Mouse (Mus musculus) retina, embryonic 14.5 days (tissue): Measurements from ENCODE around the gene Frem3.
A peak's percentile ranks its signal among the peaks of the same experiment; 100 is the strongest.

Source experiments
- DNase-seq: peaks from one replicate; pipeline ENCODE4 v3.0.0-alpha.2; 2015; ENCODE audit warnings: low spot score

Frem3 gene

GRCm38 (mm10) chr8:80710670-80711400 lies 100.0 kb downstream of the Frem3 start:
- peak; percentile 18 for DNase-seq

- no peak for DNase-seq
Observed at GRCm38 (mm10) chr8:80714461-80714860, 103.6 kb downstream of the Frem3 start.

DNA sequence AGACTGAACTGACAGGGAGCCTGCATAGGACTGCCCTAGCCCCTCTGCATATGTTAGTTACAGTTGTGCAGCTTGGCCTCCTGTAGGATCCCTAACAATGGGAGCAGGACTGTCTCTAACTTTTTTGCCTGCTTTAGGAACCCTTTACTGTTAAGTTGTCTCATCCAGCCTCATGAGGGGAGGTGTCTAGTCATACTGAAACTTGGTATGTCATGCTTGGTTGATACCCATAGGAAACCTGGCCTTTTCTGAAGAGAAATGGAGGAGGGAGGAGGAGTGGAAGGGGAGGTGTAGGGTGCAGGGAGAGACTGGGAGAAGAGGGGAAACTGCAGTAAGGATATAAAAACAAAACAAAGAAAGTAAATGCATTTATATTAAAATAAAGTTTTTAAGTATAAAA lies 121.4 kb downstream of the Frem3 start:
- no peak for DNase-seq

GRCm38 (mm10) chr8:80738046-80738387 lies 127.1 kb downstream of the Frem3 start:
- DNase-seq, result no peak

DNA sequence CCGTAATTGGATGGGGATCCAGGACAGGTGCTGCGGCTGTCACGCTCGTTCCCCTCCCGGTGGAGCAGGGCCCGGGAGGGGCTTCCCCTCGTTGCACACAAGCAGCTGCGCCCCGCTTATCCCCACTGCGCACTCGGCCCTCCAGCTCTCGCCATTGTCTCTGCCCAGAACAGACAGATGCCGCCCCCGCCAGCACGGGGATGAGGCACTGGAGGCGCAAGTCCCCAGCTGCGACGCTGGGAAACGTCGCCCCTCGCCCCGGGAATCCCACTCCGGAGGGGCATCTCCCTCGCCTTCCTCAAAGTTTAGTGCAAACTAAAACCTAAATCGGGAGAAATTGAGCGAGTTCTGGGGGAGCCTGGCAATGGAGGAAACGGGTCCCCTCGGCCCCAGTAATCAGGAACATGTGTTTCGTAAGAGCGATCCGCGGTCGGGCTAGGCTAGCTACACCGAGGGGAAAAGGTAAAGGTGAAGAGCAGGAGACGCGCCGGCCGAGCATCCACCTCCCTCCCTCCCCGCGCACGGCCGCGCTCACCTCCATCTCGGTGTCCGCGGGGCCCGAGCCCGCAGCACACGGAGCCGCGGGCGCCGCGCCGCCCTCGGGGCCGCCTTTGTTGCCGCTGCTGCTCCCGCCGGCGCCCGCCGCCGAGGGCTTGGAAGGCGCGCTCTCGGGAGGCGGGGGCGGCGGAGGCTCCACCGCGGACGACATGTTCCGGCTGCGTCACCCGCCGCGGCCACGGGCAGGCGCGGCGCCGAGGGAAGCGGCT lies 127.7 kb downstream of the Frem3 start:
- DNase-seq, result peak; percentile 74

DNA sequence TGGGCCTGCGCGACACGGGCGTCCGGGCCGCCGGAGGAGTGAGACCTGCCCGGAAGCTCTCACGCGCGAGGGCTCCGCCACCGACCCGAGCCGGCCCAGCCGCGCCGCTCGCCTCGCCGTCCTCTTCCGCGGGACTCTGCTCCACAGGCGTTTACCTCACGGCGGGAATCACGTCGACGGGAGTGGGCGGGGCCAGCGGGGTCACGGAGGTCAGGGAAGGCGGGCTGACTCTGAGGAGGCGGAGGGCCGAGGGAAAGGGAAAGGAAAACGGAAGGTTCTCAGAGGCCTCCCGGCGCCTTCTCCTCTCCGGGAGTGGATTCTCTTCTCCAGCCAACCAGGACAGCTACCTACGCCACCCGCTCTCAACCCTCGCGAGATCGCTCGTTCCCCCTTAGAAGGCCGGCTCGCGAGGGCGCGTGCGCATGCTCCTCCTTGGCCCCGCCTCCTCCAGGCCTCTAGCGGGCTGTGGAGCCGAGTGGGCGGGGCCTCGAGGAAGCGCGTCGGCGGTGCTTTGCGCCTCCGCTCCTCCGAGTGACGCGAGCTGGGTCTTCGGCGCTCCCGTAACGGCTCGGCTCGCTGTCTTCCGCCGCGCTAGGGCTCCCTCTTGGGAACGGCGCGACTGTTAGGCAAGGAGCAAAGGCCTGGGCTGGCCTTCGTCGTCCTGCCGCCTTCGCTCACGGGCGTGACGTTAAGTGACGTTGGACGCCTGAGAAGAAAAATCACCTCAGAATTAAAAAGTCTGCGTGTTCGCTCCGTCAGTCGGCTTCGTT lies 128.5 kb downstream of the Frem3 start, which contains the start of gene Smarca5:
Gene Smarca5 (minus strand): TSS at position 343 of the 770 bp plus-strand sequence.
- peak; percentile 91 for DNase-seq

- no peak for DNase-seq
Observed at GRCm38 (mm10) chr8:80739932-80740331, 129.1 kb downstream of the Frem3 start.
